22 mouse cellular contexts compared by ENCODE assay signal in genomic region chr5:77499949-77500460, GRCm38 (mm10).
DNase-seq lines count a peak whose midpoint lies in the region; ATAC-seq and TF ChIP-seq lines count a peak whose summit lies in the region.
"Had no signal": no experiment of that assay in that cellular context is flagged by ENCODE, and none has a peak within 500 bp of the region (broad histone marks: within the 10 kb centered on the region; RNA-seq: fewer than 3 reads in every experiment).

No protein-coding gene starts in this region.

- ATAC-seq in common myeloid progenitor, adult 5-6 weeks (replicated peaks; ENCODE audit: low read depth, poor library complexity, severe bottlenecking), result peak; percentile 97
- ATAC-seq in hindbrain, embryonic 16.5 days, result no peak
- ATAC-seq: forebrain, embryonic 14.5 days had no signal

- peaks cover 16% of the 10 kb centered on the region for H3K27me3 ChIP-seq in megakaryocyte, embryonic 14.5 days (replicated peaks)
- H3K27me3 ChIP-seq in forebrain, embryonic 10.5 days (ENCODE audit: poor library complexity, severe bottlenecking), result no peaks in the 10 kb centered on the region
- no peaks in the 10 kb centered on the region for H3K27me3 ChIP-seq in hindbrain, embryonic 16.5 days (replicated peaks; ENCODE audit: control insufficient read depth, insufficient read depth, low read length)
- H3K27me3 ChIP-seq: CH12.LX; hindbrain, embryonic 13.5 days had no signal

- H3K9ac ChIP-seq in hindbrain, embryonic 16.5 days (ENCODE audit: low read depth, low read length), result no peak overlapping the region
- H3K9ac ChIP-seq: hindbrain, embryonic 13.5 days had no signal

- intact Hi-C loops in gastrocnemius, postnatal 36 days (cut with DNase I), result no loop called here

- peak; percentile 7 for DNase-seq in layer of hippocampus, adult 11-12 months (ENCODE audit: low spot score)
- DNase-seq in layer of hippocampus, adult 2 months (ENCODE audit: low spot score in 2 of 2), result no peak
- no peak for DNase-seq in forebrain, embryonic 10.5 days (ENCODE audit: extremely low spot score, low spot score)
- DNase-seq in gastrocnemius, postnatal 36 days, result no peak
- DNase-seq: adrenal gland, adult 2 months; adrenal gland, postnatal 25 days; cerebellum, adult 11 months; cerebellum, adult 9-10 months; cerebellum, postnatal 25 days; gastrocnemius, adult 2 months; gastrocnemius, postnatal 25 days; heart, adult 18-20 months; heart, postnatal 10 days; heart, postnatal 4 days had no signal

- 72% methylated on average over 5 of the region's 5 CpGs for WGBS in forebrain, embryonic 10.5 days
- WGBS in hindbrain, embryonic 16.5 days, result 77% methylated on average over 5 of the region's 5 CpGs

- H3K36me3 ChIP-seq in megakaryocyte, embryonic 14.5 days (replicated peaks; ENCODE audit: low read length), result no peaks in the 10 kb centered on the region
- H3K36me3 ChIP-seq in forebrain, embryonic 10.5 days (replicated peaks), result no peaks in the 10 kb centered on the region
- H3K36me3 ChIP-seq in hindbrain, embryonic 16.5 days (ENCODE audit: control insufficient read depth, insufficient read depth, low read length), result no peaks in the 10 kb centered on the region
- H3K36me3 ChIP-seq: embryonic facial prominence, embryonic 10.5 days; heart, embryonic 10.5 days; hindbrain, embryonic 13.5 days had no signal

- peaks cover 9% of the 10 kb centered on the region; the same call in 1 of the 2 replicates for H3K9me3 ChIP-seq in megakaryocyte, embryonic 14.5 days
- no peaks in the 10 kb centered on the region for H3K9me3 ChIP-seq in forebrain, embryonic 10.5 days
- H3K9me3 ChIP-seq in hindbrain, embryonic 16.5 days (ENCODE audit: control insufficient read depth, low read length), result no peaks in the 10 kb centered on the region
- H3K9me3 ChIP-seq: embryonic facial prominence, embryonic 10.5 days; heart, embryonic 10.5 days; hindbrain, embryonic 13.5 days had no signal

- H3K4me2 ChIP-seq in hindbrain, embryonic 16.5 days (ENCODE audit: low read length), result no peak overlapping the region
- H3K4me2 ChIP-seq: hindbrain, embryonic 13.5 days had no signal

- no peak overlapping the region for H3K27ac ChIP-seq in layer of hippocampus, adult 2 months
- no peak overlapping the region for H3K27ac ChIP-seq in forebrain, embryonic 10.5 days
- no peak overlapping the region for H3K27ac ChIP-seq in hindbrain, embryonic 16.5 days (ENCODE audit: low read depth, low read length)
- H3K27ac ChIP-seq: embryonic facial prominence, embryonic 10.5 days; gastrocnemius, adult 2 months; heart, embryonic 10.5 days; hindbrain, embryonic 13.5 days had no signal

- H3K4me3 ChIP-seq in layer of hippocampus, adult 2 months, result no peak overlapping the region
- H3K4me3 ChIP-seq in megakaryocyte, embryonic 14.5 days (replicated peaks), result peak overlapping the region; percentile 17
- no peak overlapping the region for H3K4me3 ChIP-seq in forebrain, embryonic 10.5 days
- no peak overlapping the region for H3K4me3 ChIP-seq in hindbrain, embryonic 16.5 days (ENCODE audit: low read length)
- H3K4me3 ChIP-seq: embryonic facial prominence, embryonic 10.5 days; gastrocnemius, adult 2 months; heart, embryonic 10.5 days; hindbrain, embryonic 13.5 days had no signal

- H3K4me1 ChIP-seq in megakaryocyte, embryonic 14.5 days, result peaks cover 9% of the 10 kb centered on the region
- peaks cover 33% of the 10 kb centered on the region for H3K4me1 ChIP-seq in forebrain, embryonic 10.5 days
- no peaks in the 10 kb centered on the region for H3K4me1 ChIP-seq in hindbrain, embryonic 16.5 days (ENCODE audit: control insufficient read depth, insufficient read depth, low read depth, low read length)
- H3K4me1 ChIP-seq: heart, embryonic 10.5 days had no signal

- TF ChIP-seq CTCF in layer of hippocampus, adult 2 months (conservative IDR thresholded peaks at IDR 0.05), result no peak
